Mouse (Mus musculus): ENCODE measurements around the gene 4933430I17Rik.

4933430I17Rik gene

GRCm38 (mm10) chr4:62503374-62503970 lies 21.7 kb upstream of the 4933430I17Rik start, which contains the start of gene Hdhd3:
Gene Hdhd3 (minus strand): TSS chr4:62503467.
- DNase-seq (ENCODE audit: low spot score), result no peak

- DNase-seq (ENCODE audit: low spot score), result no peak
Measured at GRCm38 (mm10) chr4:62505991-62506390, 19.2 kb upstream of the 4933430I17Rik start.

- no peak for DNase-seq (ENCODE audit: low spot score)
Measured at GRCm38 (mm10) chr4:62506798-62507197, 18.4 kb upstream of the 4933430I17Rik start.

- peak; percentile 69 for DNase-seq (ENCODE audit: low spot score)
Measured at GRCm38 (mm10) chr4:62508839-62509238, 16.3 kb upstream of the 4933430I17Rik start.

- peak; percentile 82 for DNase-seq (ENCODE audit: low spot score)
Measured at GRCm38 (mm10) chr4:62509946-62510345, 15.2 kb upstream of the 4933430I17Rik start.

GRCm38 (mm10) chr4:62513998-62514506 lies 11.1 kb upstream of the 4933430I17Rik start:
- DNase-seq (ENCODE audit: low spot score), result no peak

GRCm38 (mm10) chr4:62514995-62515394 lies 10.2 kb upstream of the 4933430I17Rik start:
- DNase-seq (ENCODE audit: low spot score), result no peak

- DNase-seq (ENCODE audit: low spot score), result no peak
Measured at GRCm38 (mm10) chr4:62515490-62515889, 9.7 kb upstream of the 4933430I17Rik start.

- no peak for DNase-seq (ENCODE audit: low spot score)
Measured at GRCm38 (mm10) chr4:62516079-62516478, 9.1 kb upstream of the 4933430I17Rik start.

- no peak for DNase-seq (ENCODE audit: low spot score)
Measured at GRCm38 (mm10) chr4:62516579-62516978, 8.6 kb upstream of the 4933430I17Rik start.

GRCm38 (mm10) chr4:62517046-62517445 lies 8.1 kb upstream of the 4933430I17Rik start:
- no peak for DNase-seq (ENCODE audit: low spot score)

GRCm38 (mm10) chr4:62517538-62518415 lies 7.4 kb upstream of the 4933430I17Rik start:
- DNase-seq (ENCODE audit: low spot score), result no peak

GRCm38 (mm10) chr4:62518416-62519121 lies 6.6 kb upstream of the 4933430I17Rik start:
- no peak for DNase-seq (ENCODE audit: low spot score)

GRCm38 (mm10) chr4:62519122-62519848 lies 5.9 kb upstream of the 4933430I17Rik start:
- DNase-seq (ENCODE audit: low spot score), result no peak

GRCm38 (mm10) chr4:62519849-62520233 lies 5.3 kb upstream of the 4933430I17Rik start, which contains the start of gene Alad:
Gene Alad (minus strand): TSS chr4:62519918.
- DNase-seq (ENCODE audit: low spot score), result peak; percentile 89

GRCm38 (mm10) chr4:62520892-62521400 lies 4.2 kb upstream of the 4933430I17Rik start:
- no peak for DNase-seq (ENCODE audit: low spot score)

GRCm38 (mm10) chr4:62525489-62525811 lies 281 bp downstream of the 4933430I17Rik start:
- DNase-seq (ENCODE audit: low spot score), result no peak

- DNase-seq (ENCODE audit: low spot score), result no peak
Measured at GRCm38 (mm10) chr4:62526256-62526655, 1.1 kb downstream of the 4933430I17Rik start.

- DNase-seq (ENCODE audit: low spot score), result no peak
Measured at GRCm38 (mm10) chr4:62527655-62528054, 2.5 kb downstream of the 4933430I17Rik start.

- no peak for DNase-seq (ENCODE audit: low spot score)
Measured at GRCm38 (mm10) chr4:62533729-62534128, 8.6 kb downstream of the 4933430I17Rik start.

- DNase-seq (ENCODE audit: low spot score), result no peak
Measured at GRCm38 (mm10) chr4:62541802-62542201, 16.6 kb downstream of the 4933430I17Rik start.

- no peak for DNase-seq (ENCODE audit: low spot score)
Measured at GRCm38 (mm10) chr4:62543782-62544181, 18.6 kb downstream of the 4933430I17Rik start.
